Mouse (Mus musculus): ENCODE results near the gene Bmp15. TPM values are rescaled to one million over a fixed set of nuclear protein-coding genes. Genes with fewer than 3 reads are reported as not detected.

Gene Bmp15
- 1.6 TPM for polyA plus RNA-seq (2014; fragmentation: Illumina TruSeq; extraction: RNeasy Lipid Tissue Mini Kit (QIAGEN cat#74804); ENCODE audit: low read depth, low replicate concordance)

GRCm38 (mm10) chrX:6320621-6321020 is at the start of gene Bmp15:
Bmp15 (minus strand) TSS chrX:6320721.

Other genes starting within 250 kb of the Bmp15 start
- not detected for gene AU022751, start 237.3 kb downstream of the Bmp15 start, polyA plus RNA-seq (2014; fragmentation: Illumina TruSeq; extraction: RNeasy Lipid Tissue Mini Kit (QIAGEN cat#74804); ENCODE audit: low read depth, low replicate concordance)
- 6.5 TPM for gene Nudt10, start 147.7 kb downstream of the Bmp15 start, polyA plus RNA-seq (2014; fragmentation: Illumina TruSeq; extraction: RNeasy Lipid Tissue Mini Kit (QIAGEN cat#74804); ENCODE audit: low read depth, low replicate concordance)
- 42.9 TPM for gene Shroom4, start 79.1 kb upstream of the Bmp15 start, polyA plus RNA-seq (2014; fragmentation: Illumina TruSeq; extraction: RNeasy Lipid Tissue Mini Kit (QIAGEN cat#74804); ENCODE audit: low read depth, low replicate concordance)

Measured in kidney, adult 10 weeks (tissue).